ENCODE assay signal across 19 mouse cellular contexts in the genomic region with DNA sequence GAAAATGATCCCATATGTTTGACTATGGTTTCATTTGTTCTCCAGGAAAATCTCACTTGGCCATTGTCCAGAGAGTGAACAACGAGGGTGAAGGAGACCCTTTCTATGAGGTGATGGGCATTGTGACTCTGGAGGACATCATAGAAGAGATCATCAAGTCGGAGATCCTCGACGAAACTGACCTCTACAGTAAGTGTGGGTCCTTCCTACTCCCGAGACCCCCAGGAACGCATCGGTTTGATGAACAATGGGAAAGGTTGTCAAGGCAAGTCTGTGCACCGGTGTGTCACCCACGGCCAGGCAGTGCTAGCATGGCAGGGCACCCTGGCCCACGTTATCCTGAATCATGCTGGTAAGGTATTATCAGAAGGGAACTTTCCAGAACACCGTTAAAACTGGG. TPM values are rescaled to one million over a fixed set of nuclear protein-coding genes. Genes with fewer than 3 reads are reported as not detected.
"Had no signal": no experiment of that assay in that cellular context is flagged by ENCODE, and none has a peak within 500 bp of the region (broad histone marks: within the 10 kb centered on the region; RNA-seq: fewer than 3 reads in every experiment).

No protein-coding gene starts in this region.

- H3K4me3 ChIP-seq: heart, embryonic 10.5 days; heart, embryonic 12.5 days; hindbrain, embryonic 13.5 days; hindbrain, embryonic 15.5 days; kidney, embryonic 15.5 days; limb, embryonic 13.5 days; limb, embryonic 15.5 days; liver, embryonic 12.5 days had no signal

- H3K4me1 ChIP-seq: hindbrain, embryonic 13.5 days; hindbrain, embryonic 15.5 days; kidney, embryonic 15.5 days; limb, embryonic 15.5 days; liver, embryonic 12.5 days had no signal

- H3K27me3 ChIP-seq: heart, embryonic 12.5 days; hindbrain, embryonic 13.5 days; hindbrain, embryonic 15.5 days; kidney, embryonic 15.5 days; limb, embryonic 13.5 days; limb, embryonic 15.5 days; liver, embryonic 12.5 days had no signal

- H3K27ac ChIP-seq: heart, embryonic 10.5 days; hindbrain, embryonic 13.5 days; hindbrain, embryonic 15.5 days; hindbrain, postnatal 0 days; limb, embryonic 13.5 days; limb, embryonic 15.5 days; liver, embryonic 12.5 days; liver, embryonic 14.5 days had no signal

- DNase-seq: gastrocnemius, postnatal 14 days; gastrocnemius, postnatal 36 days; heart, adult 18-20 months; heart, postnatal 10 days; heart, postnatal 36 days; kidney, adult 11 months; layer of hippocampus, postnatal 36 days; left cerebral cortex, postnatal 4 days had no signal

RNA-seq across cellular contexts. Expression of a gene that starts 24.8 kb away (rescaled TPM):
- total RNA-seq: gastrocnemius, postnatal 36 days; heart, postnatal 36 days; hematopoietic stem cell, adult 5-6 weeks had no signal
